Mouse (Mus musculus): ENCODE data around the gene Hao2.

Gene Hao2

DNA sequence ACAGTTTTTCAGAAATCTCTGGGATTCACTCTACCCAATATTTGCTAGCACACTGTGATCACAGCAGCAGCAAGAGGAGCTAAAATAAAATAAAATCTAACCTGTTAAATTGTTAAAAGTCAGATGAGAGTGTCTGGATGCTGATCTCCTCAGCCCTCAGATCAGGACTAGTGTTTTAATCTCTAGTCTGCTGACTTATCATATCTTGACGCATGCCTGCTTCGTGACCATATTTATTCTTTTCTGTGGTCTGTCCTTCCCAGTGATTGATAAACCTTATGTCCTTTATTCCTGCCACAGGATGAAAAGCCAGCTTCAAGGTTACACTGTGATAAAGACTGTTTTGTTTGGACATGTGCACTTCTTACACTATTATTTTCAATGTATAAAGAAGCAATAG is 35.0 kb downstream of the Hao2 start:
- DNase-seq (ENCODE audit: low read depth, low spot score): no peak

DNA sequence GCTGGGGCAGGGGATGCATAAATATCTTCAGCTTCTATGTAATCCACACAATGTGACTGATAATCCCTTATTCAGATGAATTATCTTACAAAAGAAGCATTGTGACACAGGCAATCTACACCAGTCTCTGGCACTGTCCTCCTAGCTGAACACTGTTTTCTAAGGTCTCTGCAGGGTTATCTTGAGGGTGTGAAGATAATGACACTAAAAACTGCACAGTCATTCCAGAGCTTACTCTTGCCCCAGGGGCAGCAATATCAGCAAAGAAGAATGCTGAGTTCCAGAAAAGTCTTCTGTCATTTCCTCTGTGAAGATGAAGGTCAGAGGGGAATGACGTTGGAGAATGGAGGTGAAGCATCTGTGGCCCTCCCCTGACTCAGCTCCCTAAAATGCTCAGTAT is 36.1 kb downstream of the Hao2 start:
- DNase-seq (ENCODE audit: low read depth, low spot score): no peak

GRCm38 (mm10) chr3:98855160-98855559 is 37.9 kb downstream of the Hao2 start:
- no peak for DNase-seq (ENCODE audit: low read depth, low spot score)

DNA sequence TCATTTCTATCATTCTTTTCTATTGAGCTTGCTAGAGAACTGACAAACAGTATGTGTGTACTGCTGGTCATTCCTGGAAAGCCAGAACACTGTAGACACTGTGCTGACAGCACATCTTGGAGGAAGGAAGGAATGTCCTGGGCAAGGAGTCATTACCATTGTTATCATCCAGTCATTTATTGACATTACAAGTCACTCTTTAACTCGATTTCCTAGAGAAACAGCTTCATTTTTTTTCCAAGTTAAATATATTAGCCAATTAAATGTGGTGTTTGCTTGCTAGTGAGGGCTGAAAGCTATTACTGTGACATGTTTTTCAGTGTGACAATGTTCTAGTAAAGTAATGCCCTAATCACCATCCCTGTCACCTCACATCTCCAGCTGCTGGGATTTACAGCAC is 39.4 kb downstream of the Hao2 start:
- no peak for DNase-seq (ENCODE audit: low read depth, low spot score)

GRCm38 (mm10) chr3:98853051-98853450 is 40.0 kb downstream of the Hao2 start:
- no peak for DNase-seq (ENCODE audit: low read depth, low spot score)

- no peak for DNase-seq (ENCODE audit: low read depth, low spot score)
These were observed 40.4 kb downstream of the Hao2 start for GRCm38 (mm10) chr3:98852631-98853030.

DNA sequence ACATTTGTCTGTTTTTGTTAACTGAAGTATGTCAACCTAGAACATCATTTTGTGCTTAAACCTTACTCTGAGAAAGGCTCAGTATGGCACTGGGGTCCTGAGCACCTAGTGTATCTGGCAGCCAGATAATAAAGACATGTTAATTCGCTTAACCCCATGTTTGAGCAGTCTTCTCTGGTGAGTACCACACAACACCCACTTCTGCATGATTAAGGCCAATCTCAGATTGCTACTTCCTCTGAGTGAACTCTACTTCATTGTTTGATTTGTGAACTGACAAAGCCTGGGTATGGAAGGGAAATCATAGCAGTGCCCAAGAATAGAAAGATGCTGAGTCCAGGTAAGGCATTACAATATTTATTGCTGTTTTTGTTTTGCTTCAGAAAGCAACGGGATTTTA is 41.2 kb downstream of the Hao2 start:
- DNase-seq (ENCODE audit: low read depth, low spot score): no peak

GRCm38 (mm10) chr3:98850262-98850661 is 42.8 kb downstream of the Hao2 start:
- no peak for DNase-seq (ENCODE audit: low read depth, low spot score)

- DNase-seq (ENCODE audit: low read depth, low spot score): no peak
These were observed 44.1 kb downstream of the Hao2 start for GRCm38 (mm10) chr3:98848898-98849297.

Data from mesoderm, embryonic 11.5 days (tissue).